Mouse (Mus musculus): ENCODE results near the gene Cpeb4. TPM values are rescaled to one million over a fixed set of nuclear protein-coding genes. Genes with fewer than 3 reads are reported as not detected.

Gene Cpeb4
- polyA plus RNA-seq, 1 experiment from 2014 or later, result 20.3 TPM

- Histone ChIP-seq H3K27ac (ENCODE audit: low read depth, low read length) (no peak overlapping the region), H3K36me3 (ENCODE audit: control insufficient read depth, insufficient read depth, low read length) (no peaks in the 10 kb centered on the region), H3K4me3 (ENCODE audit: low read depth, low read length) (no peak overlapping the region), H3K4me2 (ENCODE audit: low read depth) (no peak overlapping the region), H3K9me3 (ENCODE audit: control insufficient read depth, low read length) (no peaks in the 10 kb centered on the region), H3K4me1 (ENCODE audit: control insufficient read depth, insufficient read depth, low read length) (no peaks in the 10 kb centered on the region), H3K9ac (ENCODE audit: low read length) (no peak overlapping the region), H3K27me3 (ENCODE audit: control insufficient read depth, insufficient read depth, low read length) (no peaks in the 10 kb centered on the region)
- DNase-seq (ENCODE audit: low spot score) (no peak), ATAC-seq (ENCODE audit: insufficient read depth, low FRiP score, low TSS enrichment) (no peak)
Observed at GRCm38 (mm10) chr11:31899166-31899565, 27.2 kb downstream of the Cpeb4 start.

DNA sequence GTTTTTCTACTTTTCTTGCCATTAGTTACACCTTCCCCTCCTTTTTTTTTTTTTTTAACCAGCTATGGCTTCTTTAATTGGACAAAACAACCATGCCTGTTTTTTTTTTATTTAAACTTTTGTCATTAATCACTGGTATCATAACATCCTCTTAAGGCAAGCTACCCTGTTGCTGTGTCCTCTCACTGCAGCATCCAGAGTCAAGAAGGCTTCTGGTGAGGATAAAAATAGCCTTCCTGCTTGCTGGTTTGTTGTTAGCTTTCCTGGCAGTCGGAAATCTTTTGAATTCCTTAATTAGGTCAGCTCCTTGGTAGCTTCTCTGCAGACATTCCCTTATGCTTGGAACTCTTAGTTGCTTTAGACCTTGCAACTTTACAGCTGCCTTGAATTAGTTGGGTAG lies 28.7 kb downstream of the Cpeb4 start:
- 28% methylated on average over 1 of the region's 1 CpGs for WGBS
- Histone ChIP-seq H3K4me3 (ENCODE audit: low read depth, low read length) (no peak overlapping the region), H3K36me3 (ENCODE audit: control insufficient read depth, insufficient read depth, low read length) (no peaks in the 10 kb centered on the region), H3K4me2 (ENCODE audit: low read depth) (no peak overlapping the region), H3K4me1 (ENCODE audit: control insufficient read depth, insufficient read depth, low read length) (no peaks in the 10 kb centered on the region), H3K27me3 (ENCODE audit: control insufficient read depth, insufficient read depth, low read length) (no peaks in the 10 kb centered on the region), H3K9me3 (ENCODE audit: control insufficient read depth, low read length) (no peaks in the 10 kb centered on the region), H3K27ac (ENCODE audit: low read depth, low read length) (no peak overlapping the region), H3K9ac (ENCODE audit: low read length) (no peak overlapping the region)
- ATAC-seq (ENCODE audit: insufficient read depth, low FRiP score, low TSS enrichment), result no peak
- DNase-seq (ENCODE audit: low spot score), result no peak

- ATAC-seq (ENCODE audit: insufficient read depth, low FRiP score, low TSS enrichment) (no peak), DNase-seq (ENCODE audit: low spot score) (no peak)
- 82% methylated on average over 1 of the region's 1 CpGs for WGBS
- no peak overlapping the region for H3K4me2 ChIP-seq (ENCODE audit: low read depth)
- H3K9ac ChIP-seq (ENCODE audit: low read length), result no peak overlapping the region
- H3K4me1 ChIP-seq (ENCODE audit: control insufficient read depth, insufficient read depth, low read length), result no peaks in the 10 kb centered on the region
- H3K27me3 ChIP-seq (ENCODE audit: control insufficient read depth, insufficient read depth, low read length), result no peaks in the 10 kb centered on the region
- H3K9me3 ChIP-seq (ENCODE audit: control insufficient read depth, low read length), result no peaks in the 10 kb centered on the region
- H3K36me3 ChIP-seq (ENCODE audit: control insufficient read depth, insufficient read depth, low read length), result no peaks in the 10 kb centered on the region
- H3K4me3 ChIP-seq (ENCODE audit: low read depth, low read length), result no peak overlapping the region
- H3K27ac ChIP-seq (ENCODE audit: low read depth, low read length), result no peak overlapping the region
Observed at GRCm38 (mm10) chr11:31902251-31903001, 30.4 kb downstream of the Cpeb4 start.

DNA sequence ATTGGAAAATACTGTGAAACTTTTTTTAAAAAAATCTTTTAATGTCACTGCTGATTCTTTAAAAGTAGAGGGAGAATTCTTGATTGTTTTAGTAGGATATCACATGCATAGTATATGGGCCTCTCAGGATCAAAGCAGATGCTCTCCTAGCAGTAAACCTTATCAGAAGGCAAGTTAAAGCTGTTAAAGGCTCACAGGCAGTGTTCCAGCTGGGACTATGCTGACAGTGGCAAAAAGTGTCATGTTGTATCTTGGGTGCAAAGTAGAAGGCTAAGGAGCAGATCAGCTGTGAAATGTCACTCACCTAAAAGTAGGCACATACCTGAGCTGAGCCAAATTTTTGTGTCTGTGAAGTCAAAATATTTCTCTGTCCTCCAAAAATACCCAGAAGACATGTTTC lies 34.5 kb downstream of the Cpeb4 start:
- no peaks in the 10 kb centered on the region for H3K36me3 ChIP-seq (ENCODE audit: control insufficient read depth, insufficient read depth, low read length)
- no peak for DNase-seq (ENCODE audit: low spot score)

DNA sequence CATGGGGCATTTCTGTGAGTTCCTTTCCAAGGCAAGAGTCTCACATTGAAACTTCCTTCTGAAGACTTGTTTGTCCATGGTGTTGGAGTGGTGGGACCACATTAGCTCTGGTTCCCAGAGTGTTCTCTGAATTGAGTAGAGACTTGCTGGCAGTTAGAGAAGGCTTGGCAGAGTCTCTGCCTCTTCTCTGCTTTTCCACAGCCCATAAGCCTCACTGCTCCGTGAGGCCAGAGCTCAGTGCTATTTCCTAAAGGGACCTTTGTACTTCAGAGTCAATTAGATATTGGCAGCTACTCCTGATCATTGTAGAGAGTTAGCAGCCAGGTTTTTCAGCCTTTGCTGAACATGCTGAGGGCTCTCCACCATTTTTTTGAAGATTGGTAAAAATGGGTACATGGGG lies 35.6 kb downstream of the Cpeb4 start:
- H3K4me1 ChIP-seq (ENCODE audit: control insufficient read depth, insufficient read depth, low read length), result no peaks in the 10 kb centered on the region
- 78% methylated on average over 1 of the region's 1 CpGs for WGBS

More for the DNA sequence above, 34.5 kb downstream of the Cpeb4 start:
- Histone ChIP-seq H3K4me3 (ENCODE audit: low read depth, low read length) (no peak overlapping the region), H3K27me3 (ENCODE audit: control insufficient read depth, insufficient read depth, low read length) (no peaks in the 10 kb centered on the region), H3K9ac (ENCODE audit: low read length) (no peak overlapping the region), H3K27ac (ENCODE audit: low read depth, low read length) (no peak overlapping the region), H3K4me1 (ENCODE audit: control insufficient read depth, insufficient read depth, low read length) (no peaks in the 10 kb centered on the region), H3K9me3 (ENCODE audit: control insufficient read depth, low read length) (no peaks in the 10 kb centered on the region), H3K4me2 (ENCODE audit: low read depth) (no peak overlapping the region)
- ATAC-seq (ENCODE audit: insufficient read depth, low FRiP score, low TSS enrichment), result no peak

GRCm38 (mm10) chr11:31912958-31913357 lies 40.9 kb downstream of the Cpeb4 start:
- Histone ChIP-seq H3K4me1 (ENCODE audit: control insufficient read depth, insufficient read depth, low read length) (no peaks in the 10 kb centered on the region), H3K4me3 (ENCODE audit: low read depth, low read length) (no peak overlapping the region), H3K36me3 (ENCODE audit: control insufficient read depth, insufficient read depth, low read length) (no peaks in the 10 kb centered on the region), H3K9me3 (ENCODE audit: control insufficient read depth, low read length) (no peaks in the 10 kb centered on the region), H3K4me2 (ENCODE audit: low read depth) (no peak overlapping the region), H3K27me3 (ENCODE audit: control insufficient read depth, insufficient read depth, low read length) (no peaks in the 10 kb centered on the region), H3K27ac (ENCODE audit: low read depth, low read length) (no peak overlapping the region), H3K9ac (ENCODE audit: low read length) (no peak overlapping the region)
- ATAC-seq (ENCODE audit: insufficient read depth, low FRiP score, low TSS enrichment) (no peak), DNase-seq (ENCODE audit: low spot score) (no peak)

More for the DNA sequence above, 35.6 kb downstream of the Cpeb4 start:
- no peaks in the 10 kb centered on the region for H3K27me3 ChIP-seq (ENCODE audit: control insufficient read depth, insufficient read depth, low read length)
- no peak overlapping the region for H3K4me2 ChIP-seq (ENCODE audit: low read depth)
- H3K27ac ChIP-seq (ENCODE audit: low read depth, low read length), result no peak overlapping the region
- H3K9ac ChIP-seq (ENCODE audit: low read length), result no peak overlapping the region
- H3K9me3 ChIP-seq (ENCODE audit: control insufficient read depth, low read length), result no peaks in the 10 kb centered on the region
- DNase-seq (ENCODE audit: low spot score), result no peak
- no peaks in the 10 kb centered on the region for H3K36me3 ChIP-seq (ENCODE audit: control insufficient read depth, insufficient read depth, low read length)
- no peak overlapping the region for H3K4me3 ChIP-seq (ENCODE audit: low read depth, low read length)
- no peak for ATAC-seq (ENCODE audit: insufficient read depth, low FRiP score, low TSS enrichment)

DNA sequence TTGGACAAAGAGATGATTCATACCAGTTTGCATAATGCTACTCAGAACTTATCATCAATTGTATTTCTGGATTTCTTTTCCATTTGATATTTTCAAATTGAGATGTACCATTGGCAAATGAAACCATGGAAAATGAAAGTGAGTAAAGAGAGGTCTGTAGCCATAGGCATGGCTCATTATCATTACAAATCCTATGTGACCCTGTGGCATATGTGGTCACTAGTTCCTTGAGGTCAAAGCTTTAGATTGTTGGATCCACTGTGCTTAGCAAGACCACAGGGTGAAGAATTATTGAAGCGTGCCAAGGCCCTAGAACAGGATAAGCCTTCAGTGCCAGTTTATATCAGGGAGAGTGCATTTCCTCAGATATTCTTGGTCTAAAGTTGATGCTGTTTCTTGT lies 45.8 kb downstream of the Cpeb4 start:
- Histone ChIP-seq H3K9me3 (ENCODE audit: control insufficient read depth, low read length) (no peaks in the 10 kb centered on the region), H3K9ac (ENCODE audit: low read length) (no peak overlapping the region), H3K27ac (ENCODE audit: low read depth, low read length) (no peak overlapping the region), H3K36me3 (ENCODE audit: control insufficient read depth, insufficient read depth, low read length) (0 out of 2 replicates have a peak, but pooled peaks cover 2% of the 10 kb centered on the region), H3K4me3 (ENCODE audit: low read depth, low read length) (no peak overlapping the region), H3K27me3 (ENCODE audit: control insufficient read depth, insufficient read depth, low read length) (no peaks in the 10 kb centered on the region), H3K4me1 (ENCODE audit: control insufficient read depth, insufficient read depth, low read length) (no peaks in the 10 kb centered on the region), H3K4me2 (ENCODE audit: low read depth) (no peak overlapping the region)
- ATAC-seq (ENCODE audit: insufficient read depth, low FRiP score, low TSS enrichment) (no peak), DNase-seq (ENCODE audit: low spot score) (no peak)
- WGBS, result 97% methylated on average over 1 of the region's 1 CpGs

- Histone ChIP-seq H3K4me1 (ENCODE audit: control insufficient read depth, insufficient read depth, low read length) (no peaks in the 10 kb centered on the region), H3K9me3 (ENCODE audit: control insufficient read depth, low read length) (no peaks in the 10 kb centered on the region), H3K4me3 (ENCODE audit: low read depth, low read length) (no peak overlapping the region), H3K4me2 (ENCODE audit: low read depth) (no peak overlapping the region), H3K36me3 (ENCODE audit: control insufficient read depth, insufficient read depth, low read length) (no peaks in the 10 kb centered on the region), H3K9ac (ENCODE audit: low read length) (no peak overlapping the region), H3K27me3 (ENCODE audit: control insufficient read depth, insufficient read depth, low read length) (no peaks in the 10 kb centered on the region), H3K27ac (ENCODE audit: low read depth, low read length) (no peak overlapping the region)
- no peak for ATAC-seq (ENCODE audit: insufficient read depth, low FRiP score, low TSS enrichment)
- no peak for DNase-seq (ENCODE audit: low spot score)
- WGBS, result 94% methylated on average over 10 of the region's 10 CpGs
Observed at GRCm38 (mm10) chr11:31930051-31930450, 58.0 kb downstream of the Cpeb4 start.

- WGBS, result 57% methylated on average over 4 of the region's 4 CpGs
- no peak overlapping the region for H3K4me3 ChIP-seq (ENCODE audit: low read depth, low read length)
- no peak overlapping the region for H3K9ac ChIP-seq (ENCODE audit: low read length)
- DNase-seq (ENCODE audit: low spot score) (no peak), ATAC-seq (ENCODE audit: insufficient read depth, low FRiP score, low TSS enrichment) (no peak)
- no peaks in the 10 kb centered on the region for H3K36me3 ChIP-seq (ENCODE audit: control insufficient read depth, insufficient read depth, low read length)
- no peak overlapping the region for H3K27ac ChIP-seq (ENCODE audit: low read depth, low read length)
- no peaks in the 10 kb centered on the region for H3K27me3 ChIP-seq (ENCODE audit: control insufficient read depth, insufficient read depth, low read length)
- no peaks in the 10 kb centered on the region for H3K4me1 ChIP-seq (ENCODE audit: control insufficient read depth, insufficient read depth, low read length)
- no peak overlapping the region for H3K4me2 ChIP-seq (ENCODE audit: low read depth)
- no peaks in the 10 kb centered on the region for H3K9me3 ChIP-seq (ENCODE audit: control insufficient read depth, low read length)
Observed at GRCm38 (mm10) chr11:31935652-31936051, 63.6 kb downstream of the Cpeb4 start.

All from neural tube, embryonic 11.5 days (tissue).